Mouse (Mus musculus): ENCODE measurements around the gene Ncam1.
A peak's percentile ranks its signal among the peaks of the same experiment; 100 is the strongest.

Ncam1 gene

GRCm38 (mm10) chr9:49618266-49618665 is 180.5 kb downstream of the Ncam1 start:
- DNase-seq: peak; percentile 64 to 69

DNA sequence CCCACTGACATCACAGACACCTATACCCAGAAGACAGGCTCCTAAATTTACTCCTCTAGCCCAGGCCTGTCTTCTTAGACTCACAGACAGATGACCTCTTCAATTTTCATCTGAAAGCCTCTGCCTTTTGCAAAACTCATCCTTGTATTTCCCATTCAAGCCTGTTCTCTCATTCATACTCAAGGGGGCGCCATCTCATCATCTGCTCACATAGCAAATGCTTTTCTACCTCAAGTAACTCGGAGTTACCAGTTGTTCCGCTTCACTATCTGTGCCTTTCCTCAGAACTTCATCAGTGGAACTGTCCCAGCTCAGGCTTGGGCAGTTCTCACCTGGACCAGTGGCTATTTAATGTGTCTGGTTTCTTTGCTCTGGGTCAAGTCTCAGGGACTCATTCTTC is 181.5 kb downstream of the Ncam1 start:
- DNase-seq: peak in 1 of 2 experiments; percentile 62

DNA sequence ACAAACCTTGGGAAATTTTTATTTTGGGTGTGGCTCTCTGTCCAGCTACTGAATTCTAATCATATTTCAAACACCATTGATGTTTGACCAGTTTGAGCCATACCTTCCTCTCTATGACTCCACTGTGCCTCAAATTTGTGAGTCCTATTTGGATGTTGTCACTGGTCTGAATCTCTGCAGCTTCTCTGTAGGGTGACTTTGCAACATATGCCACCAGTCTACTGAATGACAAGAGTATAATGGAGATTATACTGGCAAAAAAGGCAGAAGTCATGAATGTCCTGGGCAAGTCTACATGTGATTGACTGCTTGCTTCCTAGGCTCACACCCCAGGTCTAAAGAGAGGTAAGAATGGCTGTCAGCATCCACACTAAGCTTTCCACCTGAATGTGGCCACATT is 186.3 kb downstream of the Ncam1 start:
- no peak for DNase-seq

DNA sequence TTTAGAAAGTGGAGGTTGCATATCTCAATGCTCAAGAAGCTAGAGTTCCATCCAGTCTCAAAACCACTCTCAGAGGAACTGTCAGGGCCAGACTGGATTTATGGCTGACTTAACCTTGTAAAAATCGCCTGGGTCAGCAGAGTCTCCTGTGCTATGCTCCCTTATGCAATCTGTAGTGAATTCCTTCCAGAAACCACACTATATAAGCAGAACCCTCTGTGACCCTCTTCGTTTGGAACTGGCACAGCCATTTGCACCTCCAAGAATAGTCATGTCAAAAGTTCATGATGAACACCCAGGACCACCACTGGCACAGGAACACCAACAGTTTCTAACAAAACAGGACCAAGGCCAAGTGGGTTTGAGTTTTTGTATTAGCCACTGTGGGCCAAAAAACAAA is 190.5 kb downstream of the Ncam1 start:
- no peak for DNase-seq

GRCm38 (mm10) chr9:49606717-49607116 is 192.0 kb downstream of the Ncam1 start:
- no peak for DNase-seq

DNA sequence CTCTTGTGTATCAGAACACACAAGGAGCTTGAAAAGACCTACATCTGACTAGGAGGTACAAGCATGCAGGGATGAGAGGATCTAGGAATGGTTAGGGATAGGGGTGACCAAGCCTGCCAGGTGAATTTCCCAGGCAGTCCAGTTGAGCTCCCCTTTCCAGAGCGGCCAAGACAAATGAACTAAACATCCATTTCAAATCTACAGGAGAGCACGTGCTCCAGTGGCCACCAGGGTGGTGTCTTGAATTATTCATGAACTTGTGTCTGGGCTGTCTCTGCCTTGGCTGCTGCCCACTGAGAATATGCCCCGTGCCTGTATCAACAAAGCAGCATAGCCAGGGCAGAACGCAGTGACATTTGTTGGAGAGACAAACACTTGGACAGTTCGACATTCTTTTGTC is 192.4 kb downstream of the Ncam1 start:
- DNase-seq: peak in 1 of 2 experiments; percentile 16

DNA sequence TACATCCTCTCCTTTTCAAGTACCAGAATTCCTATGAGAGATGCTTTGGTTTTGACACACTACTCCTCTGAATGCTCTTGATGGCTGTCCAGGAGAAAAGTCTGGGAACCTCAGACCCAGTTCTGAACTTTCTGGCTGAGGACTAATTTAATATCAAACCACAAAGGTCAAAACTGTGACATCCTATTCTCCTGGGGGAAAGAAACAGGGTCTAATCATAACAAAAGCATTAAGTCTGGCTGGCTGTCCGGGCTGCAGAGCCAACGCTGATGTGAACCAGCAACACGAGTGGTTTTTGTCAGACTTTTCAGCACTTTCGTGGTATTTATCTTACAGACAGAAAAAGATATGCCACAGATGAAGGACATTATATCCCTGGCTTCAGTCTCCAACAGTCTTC is 192.9 kb downstream of the Ncam1 start:
- no peak for DNase-seq

DNA sequence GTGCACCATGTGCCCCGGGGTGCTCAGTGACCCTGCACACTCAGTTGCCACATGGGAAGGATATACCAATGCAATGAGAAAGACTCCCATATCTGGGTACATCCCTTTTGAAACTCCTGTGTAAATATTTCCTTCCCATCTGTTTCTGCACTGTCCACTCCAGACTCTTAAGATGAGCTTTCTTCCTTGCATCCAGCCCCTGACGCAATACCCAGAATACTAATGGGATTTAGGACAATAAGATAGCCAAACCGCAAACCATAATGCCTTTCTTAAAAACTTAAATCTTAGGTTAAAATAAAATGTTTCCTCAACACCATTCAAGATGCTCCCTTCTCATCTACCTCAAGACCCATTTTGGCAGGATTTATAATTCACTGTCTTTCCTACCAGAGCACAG is 193.4 kb downstream of the Ncam1 start:
- no peak for DNase-seq

- DNase-seq: no peak
Observed at GRCm38 (mm10) chr9:49601215-49601614, 197.5 kb downstream of the Ncam1 start.

GRCm38 (mm10) chr9:49595635-49596348 is 202.9 kb downstream of the Ncam1 start:
- peak; percentile 53 to 66 for DNase-seq

- DNase-seq: peak; percentile 32 to 38
Observed at GRCm38 (mm10) chr9:49594876-49595634, 203.7 kb downstream of the Ncam1 start.

DNA sequence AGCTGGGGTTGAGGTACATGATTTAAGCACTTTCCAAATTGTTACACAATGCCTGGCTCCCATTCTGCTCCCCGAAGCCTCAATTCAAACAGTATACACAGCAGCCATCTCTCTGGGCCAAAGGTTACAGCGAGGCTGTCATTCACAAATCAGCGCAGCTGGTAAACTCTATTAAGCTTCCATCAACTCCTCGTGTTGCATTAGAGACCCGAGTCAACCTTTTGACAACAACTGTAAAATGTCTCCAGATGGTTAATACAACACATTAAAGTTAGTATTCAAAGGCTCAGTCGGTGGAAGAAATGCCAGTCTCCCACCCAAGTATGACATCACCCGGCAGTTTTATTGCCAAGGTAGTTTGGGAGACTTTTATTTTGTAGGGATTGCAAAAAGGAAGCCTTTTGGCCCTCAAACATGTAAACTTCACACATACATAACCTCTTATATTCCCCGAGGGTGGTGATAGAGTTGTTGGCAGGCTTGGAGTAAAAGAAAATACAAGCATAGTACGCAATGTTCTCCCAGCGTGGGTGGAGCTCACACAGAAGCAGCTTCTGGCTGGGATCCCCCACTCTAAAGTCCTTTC is 204.7 kb downstream of the Ncam1 start:
- DNase-seq: no peak

DNA sequence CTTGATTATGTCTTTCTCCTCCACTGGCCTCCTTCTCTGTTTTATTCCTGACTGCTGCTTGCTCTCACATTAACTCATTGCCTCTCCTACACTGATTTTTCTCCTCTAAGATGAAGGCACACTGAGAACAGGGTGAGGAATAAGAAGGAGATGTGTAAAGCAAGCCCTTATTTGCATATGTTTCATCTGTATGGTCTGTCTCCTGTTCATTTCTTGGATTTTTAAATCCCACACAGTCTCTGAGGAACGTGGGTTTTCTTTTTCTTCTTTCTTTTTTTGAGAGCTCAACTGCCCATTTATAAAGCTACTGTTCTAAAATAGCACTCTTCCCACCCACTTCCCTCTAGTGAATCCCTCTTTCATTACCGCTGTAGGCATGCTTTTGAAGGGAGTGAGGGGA is 206.7 kb downstream of the Ncam1 start:
- no peak for DNase-seq

DNA sequence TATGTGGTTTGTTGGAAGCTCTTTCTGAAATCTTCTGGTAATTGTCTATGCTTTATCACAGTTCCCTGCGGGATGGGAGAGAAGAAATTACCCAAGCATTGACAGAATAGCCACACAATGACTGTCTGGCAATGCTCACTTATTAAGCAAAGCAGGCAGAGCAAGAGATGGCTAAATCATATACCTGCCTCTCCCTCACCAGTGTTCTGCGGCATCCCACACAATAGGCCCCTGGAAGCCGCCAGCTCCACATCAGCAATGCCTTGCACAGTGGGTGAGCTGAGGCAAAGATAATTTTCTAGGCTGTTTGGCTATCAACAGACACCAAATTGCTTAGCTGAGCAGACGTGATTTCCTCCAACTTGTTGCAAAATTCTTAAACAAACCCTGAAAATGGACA is 208.5 kb downstream of the Ncam1 start:
- no peak for DNase-seq

DNA sequence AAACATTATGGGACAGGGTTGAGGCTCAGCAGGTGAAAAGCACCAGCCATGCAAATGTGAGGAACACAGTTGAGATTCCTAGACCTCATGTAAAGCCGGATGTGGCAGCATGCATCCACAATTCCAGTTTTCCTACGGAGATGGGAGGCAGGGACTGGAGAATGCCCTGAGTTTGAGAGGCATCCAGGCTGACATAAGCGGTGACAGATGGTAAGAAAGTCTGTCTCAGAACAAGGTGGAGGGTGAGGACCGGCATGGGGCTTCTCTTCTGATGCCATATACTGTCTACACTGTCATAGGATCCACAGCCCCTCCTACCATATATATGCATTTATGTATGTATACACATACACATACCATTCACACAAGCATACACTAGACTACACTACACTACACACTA is 221.6 kb downstream of the Ncam1 start:
- DNase-seq: peak; percentile 75 to 82

GRCm38 (mm10) chr9:49571695-49572510 is 226.8 kb downstream of the Ncam1 start:
- peak; percentile 40 to 53 for DNase-seq

- DNase-seq: peak; percentile 35 to 36
Observed at GRCm38 (mm10) chr9:49570731-49571694, 227.7 kb downstream of the Ncam1 start.

- no peak for DNase-seq
Observed at GRCm38 (mm10) chr9:49570033-49570660, 228.6 kb downstream of the Ncam1 start.

DNA sequence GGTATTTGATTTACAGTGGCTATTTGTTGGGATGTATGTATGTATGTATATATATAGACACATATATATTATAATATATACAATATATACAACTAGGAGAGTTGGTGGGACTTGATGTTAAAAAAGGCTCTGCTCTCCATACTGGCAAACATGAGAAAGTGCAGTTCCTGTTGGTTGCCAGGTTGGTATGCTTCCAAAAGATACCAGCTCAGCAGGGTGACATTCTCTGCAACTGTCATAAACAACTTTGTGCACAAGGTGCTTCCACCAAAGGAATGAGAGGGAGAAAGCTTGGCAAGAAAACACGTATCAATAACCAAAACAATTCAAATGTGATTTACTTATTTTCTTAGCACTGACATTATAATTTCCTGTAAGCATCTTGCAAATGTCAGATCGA is 232.9 kb downstream of the Ncam1 start:
- DNase-seq: peak in 1 of 2 experiments; percentile 31

- DNase-seq: no peak
Observed at GRCm38 (mm10) chr9:49558941-49559340, 239.8 kb downstream of the Ncam1 start.

- DNase-seq: no peak
Observed at GRCm38 (mm10) chr9:49551353-49551752, 247.4 kb downstream of the Ncam1 start.

All from cerebellum, postnatal 36 days (tissue).